Mouse (Mus musculus) thymus, adult 2 months (tissue): ENCODE measurements around the gene Rabgap1.

Source experiments
- CTCF ChIP-seq: fragments of 200-500 bp; IDR thresholded peaks from 2 replicates; pipeline ENCODE4 v1.5.1; 2012; ENCODE audit warnings: mild to moderate bottlenecking, control low read depth, low read length, moderate library complexity, borderline replicate concordance; ENCODE audit not compliant: control insufficient read depth, poor library complexity, insufficient read depth; ENCODE audit errors: extremely low read depth
- POLR2A ChIP-seq: fragments of 200-500 bp; IDR thresholded peaks from 2 replicates; pipeline ENCODE4 v1.6.1; 2012; ENCODE audit warnings: mild to moderate bottlenecking, low read length, control low read depth, moderate library complexity; ENCODE audit not compliant: control insufficient read depth, poor library complexity, insufficient read depth; ENCODE audit errors: extremely low read depth

- TF ChIP-seq CTCF (no peak), POLR2A (no peak)
These were observed 73.1 kb downstream of the Rabgap1 start, which contains the start of gene Gpr21 for GRCm38 (mm10) chr2:37516030-37516710.
